ENCODE assay signal across 30 mouse cellular contexts in genomic region chr6:83697932-83698331, GRCm38 (mm10). TPM values are rescaled to one million over a fixed set of nuclear protein-coding genes. Genes with fewer than 3 reads are reported as not detected.
DNase-seq lines count a peak whose midpoint lies in the region; ATAC-seq and TF ChIP-seq lines count a peak whose summit lies in the region.
"Had no signal": no experiment of that assay in that cellular context is flagged by ENCODE, and none has a peak within 500 bp of the region (broad histone marks: within the 10 kb centered on the region; RNA-seq: fewer than 3 reads in every experiment).

No protein-coding gene starts in this region.

- intact Hi-C loops in left cerebral cortex, postnatal 14 days (cut with DNase I), result no loop called here
- intact Hi-C loops in gastrocnemius, postnatal 36 days (cut with DNase I), result no loop called here

- H3K36me3 ChIP-seq in stomach, embryonic 14.5 days (ENCODE audit: control insufficient read depth, insufficient read depth, low read length), result no peaks in the 10 kb centered on the region
- no peaks in the 10 kb centered on the region for H3K36me3 ChIP-seq in stomach, postnatal 0 days (ENCODE audit: control insufficient read depth, insufficient read depth, low read length)
- H3K36me3 ChIP-seq: embryonic facial prominence, embryonic 12.5 days; forebrain, embryonic 15.5 days; G1E; heart, embryonic 15.5 days; hindbrain, embryonic 15.5 days had no signal

- H3K4me3 ChIP-seq in stomach, embryonic 14.5 days (ENCODE audit: low read depth, low read length), result no peak overlapping the region
- no peak overlapping the region for H3K4me3 ChIP-seq in stomach, postnatal 0 days (ENCODE audit: low read depth, low read length)
- H3K4me3 ChIP-seq: embryonic facial prominence, embryonic 12.5 days; forebrain, embryonic 15.5 days; heart, adult 2 months; heart, embryonic 15.5 days; hindbrain, embryonic 15.5 days had no signal

- TF ChIP-seq CTCF in stomach, postnatal 0 days (IDR thresholded peaks at IDR 0.05; ENCODE audit: low read depth), result no peak

- WGBS in stomach, embryonic 14.5 days, result 3% methylated on average over 8 of the region's 8 CpGs
- WGBS in stomach, postnatal 0 days, result 5% methylated on average over 8 of the region's 8 CpGs

- H3K9me3 ChIP-seq in stomach, embryonic 14.5 days (ENCODE audit: control insufficient read depth, low read depth, low read length), result no peaks in the 10 kb centered on the region
- H3K9me3 ChIP-seq in stomach, postnatal 0 days (ENCODE audit: control insufficient read depth, low read length), result no peaks in the 10 kb centered on the region
- H3K9me3 ChIP-seq: embryonic facial prominence, embryonic 12.5 days; forebrain, embryonic 15.5 days; G1E; heart, embryonic 15.5 days; hindbrain, embryonic 15.5 days had no signal

- peaks cover 71% of the 10 kb centered on the region for H3K27me3 ChIP-seq in stomach, embryonic 14.5 days (ENCODE audit: control insufficient read depth, insufficient read depth, low read length)
- peaks cover 30% of the 10 kb centered on the region for H3K27me3 ChIP-seq in stomach, postnatal 0 days (ENCODE audit: control insufficient read depth, insufficient read depth, low read length)

- no peak overlapping the region for H3K9ac ChIP-seq in stomach, embryonic 14.5 days (replicated peaks; ENCODE audit: low read depth, low read length)
- H3K9ac ChIP-seq in stomach, postnatal 0 days (ENCODE audit: low read length), result no peak overlapping the region
- H3K9ac ChIP-seq: embryonic facial prominence, embryonic 12.5 days; forebrain, embryonic 15.5 days; heart, embryonic 15.5 days; hindbrain, embryonic 15.5 days had no signal

- 0 out of 2 replicates have a peak, but pooled peaks have one; percentile 23 for ATAC-seq in stomach, embryonic 14.5 days (ENCODE audit: insufficient number of reproducible peaks, insufficient read depth, low FRiP score, low read depth)
- ATAC-seq in stomach, postnatal 0 days (ENCODE audit: low FRiP score, low TSS enrichment), result no peak
- ATAC-seq in monocyte, adult 5-6 weeks (replicated peaks; ENCODE audit: insufficient number of reproducible peaks, low FRiP score, low TSS enrichment, poor library complexity, severe bottlenecking), result no peak
- ATAC-seq: activated CD4-positive, CD25-positive, alpha-beta regulatory T cell, adult 4 months; CD4-positive, CD25-positive, alpha-beta regulatory T cell, adult 4 months; forebrain, embryonic 15.5 days had no signal

- H3K27ac ChIP-seq in stomach, embryonic 14.5 days (ENCODE audit: low read length), result no peak overlapping the region
- no peak overlapping the region for H3K27ac ChIP-seq in stomach, postnatal 0 days (replicated peaks)
- H3K27ac ChIP-seq: embryonic facial prominence, embryonic 12.5 days; forebrain, embryonic 15.5 days; heart, adult 2 months; heart, embryonic 15.5 days; hindbrain, embryonic 15.5 days had no signal

- no peak overlapping the region for H3K4me2 ChIP-seq in stomach, embryonic 14.5 days (replicated peaks; ENCODE audit: low read depth, low read length)
- H3K4me2 ChIP-seq in stomach, postnatal 0 days (replicated peaks; ENCODE audit: low read depth), result no peak overlapping the region
- H3K4me2 ChIP-seq: embryonic facial prominence, embryonic 12.5 days; forebrain, embryonic 15.5 days; heart, embryonic 11.5 days; heart, embryonic 15.5 days; hindbrain, embryonic 15.5 days had no signal

- no peak for TF ChIP-seq EP300 in stomach, postnatal 0 days (optimal IDR thresholded peaks at IDR 0.05)

- no peaks in the 10 kb centered on the region for H3K4me1 ChIP-seq in stomach, embryonic 14.5 days (ENCODE audit: control insufficient read depth, insufficient read depth, low read length)
- no peaks in the 10 kb centered on the region for H3K4me1 ChIP-seq in stomach, postnatal 0 days (replicated peaks; ENCODE audit: control insufficient read depth, insufficient read depth)

- DNase-seq in embryo, embryonic 10.5 days (ENCODE audit: low spot score), result peak; percentile 10
- no peak for DNase-seq in embryo, embryonic 9.5 days (ENCODE audit: extremely low spot score)
- no peak for DNase-seq in stomach, postnatal 0 days (ENCODE audit: low spot score)
- DNase-seq in induced T-regulatory cell, adult 2 months (ENCODE audit: low read depth), result peak; percentile 10
- no peak for DNase-seq in left cerebral cortex, postnatal 14 days (ENCODE audit: low spot score in 2 of 2)
- no peak for DNase-seq in gastrocnemius, postnatal 36 days
- DNase-seq: adrenal gland, postnatal 14 days; B cell, adult 2 months; cerebellum, adult 11-12 months; cerebellum, adult 9-11 months; cerebellum, postnatal 36 days; gastrocnemius, postnatal 10 days; heart, adult 2 months; heart, postnatal 14 days had no signal

RNA-seq across cellular contexts. Expression of gene Vax2, which starts 13.1 kb away (rescaled TPM):
- polyA plus RNA-seq in stomach, embryonic 14.5 days (2014; fragmentation: Nextera tagmentation; extraction: Ambion mirVana), result not detected in 2 replicates
- polyA plus RNA-seq in stomach, postnatal 0 days (2015; fragmentation: Nextera tagmentation; extraction: Ambion mirVana), result 0.07 TPM in 1 of 2 replicates, not detected in the other
- not detected for total RNA-seq in left cerebral cortex, postnatal 14 days (2021)
- not detected for total RNA-seq in gastrocnemius, postnatal 36 days (2021)
- total RNA-seq in monocyte, adult 5-6 weeks (2017), result not detected in 3 replicates
- total RNA-seq: adrenal gland, adult 18-20 months; adrenal gland, postnatal 14 days; G1E; gastrocnemius, postnatal 10 days; heart, adult 2 months; heart, postnatal 14 days; hematopoietic stem cell, adult 5-6 weeks had no signal
- polyA plus RNA-seq: frontal cortex, adult 2 months; G1E; gonadal fat pad, adult 2 months; heart, adult 2 months; heart, embryonic 11.5 days; heart, embryonic 15.5 days; hindbrain, embryonic 15.5 days; intestine, embryonic 14.5 days had no signal

RNA-seq across cellular contexts. Expression of gene Cd207, which starts 20.3 kb away (rescaled TPM):
- not detected in 2 replicates for polyA plus RNA-seq in stomach, embryonic 14.5 days (2014; fragmentation: Nextera tagmentation; extraction: Ambion mirVana)
- not detected in 2 replicates for polyA plus RNA-seq in stomach, postnatal 0 days (2015; fragmentation: Nextera tagmentation; extraction: Ambion mirVana)
- not detected for total RNA-seq in left cerebral cortex, postnatal 14 days (2021)
- total RNA-seq in gastrocnemius, postnatal 36 days (2021), result under 1 TPM in 1 of 2 experiments, not detected in 1; 0.18 TPM
- not detected in 3 replicates for total RNA-seq in monocyte, adult 5-6 weeks (2017)
- total RNA-seq: G1E; gastrocnemius, postnatal 10 days; hematopoietic stem cell, adult 5-6 weeks had no signal
- polyA plus RNA-seq: activated CD4-positive, CD25-positive, alpha-beta regulatory T cell, adult 4 months; CD4-positive, CD25-positive, alpha-beta regulatory T cell, adult 4 months; embryonic facial prominence, embryonic 12.5 days; forebrain, embryonic 11.5 days; forebrain, embryonic 15.5 days; G1E; gonadal fat pad, adult 2 months; heart, embryonic 11.5 days; hindbrain, embryonic 15.5 days; intestine, embryonic 14.5 days had no signal

RNA-seq across cellular contexts. Expression of gene Clec4f, which starts 41.9 kb away (rescaled TPM):
- polyA plus RNA-seq in stomach, embryonic 14.5 days (2014; fragmentation: Nextera tagmentation; extraction: Ambion mirVana), result not detected in 2 replicates
- 0.11 and 0.15 TPM in 2 replicates for polyA plus RNA-seq in stomach, postnatal 0 days (2015; fragmentation: Nextera tagmentation; extraction: Ambion mirVana)
- not detected for total RNA-seq in left cerebral cortex, postnatal 14 days (2021)
- not detected for total RNA-seq in gastrocnemius, postnatal 36 days (2021)
- total RNA-seq in monocyte, adult 5-6 weeks (2017), result not detected in 3 replicates
- total RNA-seq: adrenal gland, adult 18-20 months; heart, postnatal 14 days; hematopoietic stem cell, adult 5-6 weeks had no signal
- polyA plus RNA-seq: activated CD4-positive, CD25-positive, alpha-beta regulatory T cell, adult 4 months; CD4-positive, CD25-positive, alpha-beta regulatory T cell, adult 4 months; embryonic facial prominence, embryonic 12.5 days; forebrain, embryonic 11.5 days; forebrain, embryonic 15.5 days; frontal cortex, adult 2 months; G1E; gonadal fat pad, adult 2 months; heart, adult 2 months; hindbrain, embryonic 15.5 days; intestine, embryonic 14.5 days had no signal

RNA-seq across cellular contexts. Expression of gene Atp6v1b1, which starts 44.9 kb away (rescaled TPM):
- polyA plus RNA-seq in stomach, embryonic 14.5 days (2014; fragmentation: Nextera tagmentation; extraction: Ambion mirVana), result 0.42 and 0.45 TPM in 2 replicates
- 0.08 and 0.30 TPM in 2 replicates for polyA plus RNA-seq in stomach, postnatal 0 days (2015; fragmentation: Nextera tagmentation; extraction: Ambion mirVana)
- not detected for total RNA-seq in left cerebral cortex, postnatal 14 days (2021)
- total RNA-seq in gastrocnemius, postnatal 36 days (2021), result not detected
- not detected in 3 replicates for total RNA-seq in monocyte, adult 5-6 weeks (2017)
- total RNA-seq: adrenal gland, adult 18-20 months; adrenal gland, postnatal 14 days; gastrocnemius, postnatal 10 days; heart, adult 2 months; hematopoietic stem cell, adult 5-6 weeks had no signal
- polyA plus RNA-seq: activated CD4-positive, CD25-positive, alpha-beta regulatory T cell, adult 4 months; CD4-positive, CD25-positive, alpha-beta regulatory T cell, adult 4 months; forebrain, embryonic 11.5 days; G1E; heart, embryonic 11.5 days; heart, embryonic 15.5 days; hindbrain, embryonic 15.5 days; intestine, embryonic 14.5 days had no signal

Comparison
In these comparisons a context has a peak if more than half of its experiments do, and no peak if none do; other contexts are left out.
1. DNase-seq: peak in embryo, embryonic 10.5 days (single experiment) and induced T-regulatory cell, adult 2 months (single experiment); none in embryo, embryonic 9.5 days (single experiment), stomach, postnatal 0 days (single experiment), left cerebral cortex, postnatal 14 days (0 of 2) and gastrocnemius, postnatal 36 days (0 of 2).